Mouse (Mus musculus): Measurements from ENCODE around the gene Faf1. TPM values are rescaled to one million over a fixed set of nuclear protein-coding genes. Genes with fewer than 3 reads are reported as not detected.

Gene Faf1
- total and polyA plus RNA-seq, 2 experiments from 2014 or later: 33.7 to 36.8 TPM

DNA sequence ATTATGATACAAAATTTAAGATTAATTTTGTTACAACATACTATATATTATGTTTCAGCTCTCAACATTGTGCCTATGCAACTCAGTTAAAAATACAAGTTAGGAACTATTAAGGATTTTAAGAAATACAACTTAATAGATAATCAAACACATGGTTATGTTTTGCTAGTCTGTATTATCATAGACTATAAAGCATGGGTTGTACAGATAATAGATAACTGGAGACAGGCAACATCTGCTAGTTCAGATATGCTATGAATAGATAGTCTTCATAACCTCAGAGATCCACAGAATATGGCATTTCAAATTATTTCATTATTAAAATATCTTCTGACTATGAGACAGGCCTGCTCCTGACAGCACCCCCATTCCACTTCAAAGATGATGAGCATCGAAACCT, 329.7 kb downstream of the Faf1 start:
- Histone ChIP-seq H3K4me2 (ENCODE audit: low read depth, low read length, poor library complexity, severe bottlenecking) (no peak overlapping the region), H3K9me3 (ENCODE audit: low read length) (no peaks in the 10 kb centered on the region), H3K4me1 (ENCODE audit: insufficient read depth, low read length) (no peaks in the 10 kb centered on the region), H3K27me3 (ENCODE audit: insufficient read depth, low read length) (no peaks in the 10 kb centered on the region), H3K27ac (ENCODE audit: low read depth, low read length) (no peak overlapping the region), H3K9ac (replicated peaks; ENCODE audit: low read length, poor library complexity, severe bottlenecking) (no peak overlapping the region), H3K36me3 (ENCODE audit: insufficient read depth, low read length) (no peaks in the 10 kb centered on the region), H3K4me3 (ENCODE audit: low read depth, low read length) (no peak overlapping the region)
- TF ChIP-seq CTCF (IDR thresholded peaks at IDR 0.05): no peak
- ATAC-seq (ENCODE audit: low FRiP score) (no peak), DNase-seq (ENCODE audit: low spot score) (no peak)
- WGBS: 98% methylated on average over 1 of the region's 1 CpGs

Other genes with a start within 250 kb of the Faf1 start
- 158 TPM in 2 replicates for gene Rnf11, start 191.9 kb upstream of the Faf1 start, total RNA-seq (2014; rRNA removed)
- 83.4 and 89.3 TPM in 2 replicates for gene Rnf11, start 191.9 kb upstream of the Faf1 start, polyA plus RNA-seq (2015; fragmentation: Nextera tagmentation; extraction: Ambion mirVana)
- gene 4930522H14Rik, start 145.3 kb upstream of the Faf1 start, total RNA-seq (2014; rRNA removed): not detected in 2 replicates
- not detected in 2 replicates for gene 4930522H14Rik, start 145.3 kb upstream of the Faf1 start, polyA plus RNA-seq (2015; fragmentation: Nextera tagmentation; extraction: Ambion mirVana)
- 5.8 and 8.9 TPM in 2 replicates for gene Cdkn2c, start 9.4 kb upstream of the Faf1 start, total RNA-seq (2014; rRNA removed)
- 2.4 and 2.7 TPM in 2 replicates for gene Cdkn2c, start 9.4 kb upstream of the Faf1 start, polyA plus RNA-seq (2015; fragmentation: Nextera tagmentation; extraction: Ambion mirVana)